Mouse (Mus musculus) C2C12 (cell line): ENCODE data around the gene Rnf19b. TPM values are rescaled to one million over a fixed set of nuclear protein-coding genes. Genes with fewer than 3 reads are reported as not detected.

Experiments used
- H3K27me3 ChIP-seq: one replicate; pipeline ENCODE4 v1.6.1; 2011; ENCODE audit not compliant: control insufficient read depth, insufficient read depth, insufficient read length
- H3K36me3 ChIP-seq: one replicate; pipeline ENCODE4 v1.6.1; 2011; ENCODE audit not compliant: control insufficient read depth, insufficient read depth
- H3K4me3 ChIP-seq: one replicate; pipeline ENCODE4 v1.5.1; 2011; ENCODE audit warnings: mild to moderate bottlenecking, control low read depth; ENCODE audit not compliant: poor library complexity, insufficient read depth, severe bottlenecking
- H3K79me2 ChIP-seq: one replicate; pipeline ENCODE4 v1.6.1; 2011; ENCODE audit not compliant: control insufficient read depth, insufficient read depth
- H3K79me3 ChIP-seq: one replicate; pipeline ENCODE4 v1.6.1; 2011; ENCODE audit warnings: low read depth, control low read depth
- H3ac ChIP-seq: one replicate; pipeline ENCODE3; 2011; ENCODE audit warnings: low read depth; ENCODE audit not compliant: control insufficient read depth, insufficient read length
- CEBPB ChIP-seq: IDR thresholded peaks from one replicate; pipeline ENCODE4 v1.6.1; 2011; ENCODE audit warnings: low read depth, mild to moderate bottlenecking, control low read depth, moderate library complexity
- CTCF ChIP-seq: IDR thresholded peaks from one replicate; pipeline ENCODE4 v1.5.1; 2011; ENCODE audit not compliant: control insufficient read depth, insufficient read depth, insufficient read length
- FOSL1 ChIP-seq: IDR thresholded peaks from one replicate; pipeline ENCODE4 v1.8.0; 2011; ENCODE audit warnings: mild to moderate bottlenecking, low read length; ENCODE audit not compliant: poor library complexity, insufficient read depth, severe bottlenecking
- MAX ChIP-seq: IDR thresholded peaks from one replicate; pipeline ENCODE4 v1.6.1; 2011; ENCODE audit warnings: mild to moderate bottlenecking, control low read depth
- MYOD1 ChIP-seq: IDR thresholded peaks from one replicate; pipeline ENCODE4 v1.6.1; 2011; ENCODE audit warnings: low read depth; ENCODE audit not compliant: control insufficient read depth, insufficient read length
- MYOG ChIP-seq: IDR thresholded peaks from one replicate; pipeline ENCODE4 v1.6.1; 2011; ENCODE audit not compliant: control insufficient read depth, insufficient read length; ENCODE audit errors: extremely low read depth
- USF1 ChIP-seq: IDR thresholded peaks from one replicate; pipeline ENCODE4 v1.6.1; 2011; ENCODE audit warnings: low read depth, mild to moderate bottlenecking, control low read depth, moderate library complexity
- polyA plus RNA-seq: library from polyadenylated mRNA; unstranded; fragments of >200 nt; fragmentation: generic; extraction: Trizol; gene quantifications from one replicate; pipeline ENCODE4 v1.2.1, GENCODE M21; 2012; ENCODE audit warnings: missing spikeins

Gene Rnf19b
- polyA plus RNA-seq, 1 experiment = 53.5 TPM

- H3K36me3 ChIP-seq = peaks cover 84% of the 10 kb centered on the region
- no peak overlapping the region for H3ac ChIP-seq
- TF ChIP-seq USF1 = no peak
- no peak for TF ChIP-seq CEBPB
- TF ChIP-seq FOSL1 = no peak
- TF ChIP-seq MYOG = no peak
- TF ChIP-seq CTCF = no peak
- no peak for TF ChIP-seq MAX
- TF ChIP-seq MYOD1 = no peak
Observed at GRCm38 (mm10) chr4:129081939-129082338, 23.9 kb downstream of the Rnf19b start.

GRCm38 (mm10) chr4:129082379-129083115 is 24.5 kb downstream of the Rnf19b start:
- H3K27me3 ChIP-seq = no peaks in the 10 kb centered on the region
- no peaks in the 10 kb centered on the region for H3K79me3 ChIP-seq
- H3K79me2 ChIP-seq = no peaks in the 10 kb centered on the region
- H3K4me3 ChIP-seq = no peak overlapping the region
- peaks cover 79% of the 10 kb centered on the region for H3K36me3 ChIP-seq
- peak; percentile 71 for TF ChIP-seq CTCF
- no peak for TF ChIP-seq USF1
- H3ac ChIP-seq = no peak overlapping the region

More at GRCm38 (mm10) chr4:129081939-129082338, 23.9 kb downstream of the Rnf19b start:
- Histone ChIP-seq H3K4me3 (no peak overlapping the region), H3K27me3 (no peaks in the 10 kb centered on the region), H3K79me3 (no peaks in the 10 kb centered on the region), H3K79me2 (no peaks in the 10 kb centered on the region)

GRCm38 (mm10) chr4:129084896-129085295 is 26.8 kb downstream of the Rnf19b start:
- Histone ChIP-seq H3K79me3 (no peaks in the 10 kb centered on the region), H3K4me3 (no peak overlapping the region), H3K36me3 (peaks cover 57% of the 10 kb centered on the region), H3K27me3 (no peaks in the 10 kb centered on the region), H3K79me2 (no peaks in the 10 kb centered on the region), H3ac (no peak overlapping the region)
- no peak for TF ChIP-seq CEBPB
- TF ChIP-seq MYOD1 = no peak
- TF ChIP-seq MYOG = no peak
- no peak for TF ChIP-seq CTCF
- TF ChIP-seq USF1 = no peak

DNA sequence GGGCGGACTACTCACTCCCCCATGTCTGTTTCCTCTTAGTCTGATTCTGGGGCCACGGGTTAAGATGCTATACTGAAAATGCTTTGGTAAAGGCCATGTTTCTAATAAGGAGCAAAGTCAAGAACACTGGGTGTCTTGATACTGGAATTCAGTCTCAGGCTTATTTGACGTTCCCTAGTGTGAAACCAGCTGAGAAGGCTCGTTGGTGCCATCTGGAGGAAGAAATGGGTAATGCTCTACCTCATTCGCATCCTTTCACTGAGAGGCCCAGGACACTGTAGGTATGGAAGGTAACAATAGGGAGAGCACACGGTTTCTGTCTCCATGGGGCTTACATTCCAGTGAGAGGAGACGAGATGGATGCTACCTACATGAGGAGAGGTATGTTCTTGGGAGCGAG is 28.0 kb downstream of the Rnf19b start:
- Histone ChIP-seq H3K27me3 (no peaks in the 10 kb centered on the region), H3K79me3 (no peaks in the 10 kb centered on the region), H3ac (no peak overlapping the region), H3K79me2 (no peaks in the 10 kb centered on the region), H3K4me3 (no peak overlapping the region), H3K36me3 (peaks cover 45% of the 10 kb centered on the region)
- TF ChIP-seq MYOG = no peak
- TF ChIP-seq CTCF = peak; percentile 46
- TF ChIP-seq CEBPB = no peak
- no peak for TF ChIP-seq FOSL1
- TF ChIP-seq USF1 = no peak
- no peak for TF ChIP-seq MYOD1

GRCm38 (mm10) chr4:129087850-129088249 is 29.8 kb downstream of the Rnf19b start:
- H3K4me3 ChIP-seq = no peak overlapping the region
- H3K79me3 ChIP-seq = no peaks in the 10 kb centered on the region
- peaks cover 28% of the 10 kb centered on the region for H3K36me3 ChIP-seq
- no peaks in the 10 kb centered on the region for H3K79me2 ChIP-seq
- H3ac ChIP-seq = no peak overlapping the region
- no peaks in the 10 kb centered on the region for H3K27me3 ChIP-seq
- TF ChIP-seq MYOD1 = no peak
- TF ChIP-seq FOSL1 = no peak
- no peak for TF ChIP-seq MAX
- TF ChIP-seq CEBPB = no peak
- TF ChIP-seq USF1 = no peak
- TF ChIP-seq MYOG = no peak
- TF ChIP-seq CTCF = no peak

- Histone ChIP-seq H3K27me3 (peaks cover 6% of the 10 kb centered on the region), H3K4me3 (no peak overlapping the region), H3ac (no peak overlapping the region), H3K79me3 (no peaks in the 10 kb centered on the region), H3K36me3 (no peaks in the 10 kb centered on the region), H3K79me2 (no peaks in the 10 kb centered on the region)
- TF ChIP-seq CEBPB (no peak), USF1 (no peak), MAX (no peak), FOSL1 (no peak), CTCF (no peak), MYOD1 (no peak), MYOG (no peak)
Observed at GRCm38 (mm10) chr4:129095276-129095675, 37.2 kb downstream of the Rnf19b start.
